Mouse (Mus musculus) 3134 (cell line): ENCODE results near the gene Ankrd6.

Source experiments
- DNase-seq: peaks from one replicate; pipeline ENCODE4 v3.0.0-alpha.2; 2011; ENCODE audit warnings: low spot score; ENCODE audit not compliant: insufficient read length; ENCODE audit errors: extremely low read depth

Gene Ankrd6

DNA sequence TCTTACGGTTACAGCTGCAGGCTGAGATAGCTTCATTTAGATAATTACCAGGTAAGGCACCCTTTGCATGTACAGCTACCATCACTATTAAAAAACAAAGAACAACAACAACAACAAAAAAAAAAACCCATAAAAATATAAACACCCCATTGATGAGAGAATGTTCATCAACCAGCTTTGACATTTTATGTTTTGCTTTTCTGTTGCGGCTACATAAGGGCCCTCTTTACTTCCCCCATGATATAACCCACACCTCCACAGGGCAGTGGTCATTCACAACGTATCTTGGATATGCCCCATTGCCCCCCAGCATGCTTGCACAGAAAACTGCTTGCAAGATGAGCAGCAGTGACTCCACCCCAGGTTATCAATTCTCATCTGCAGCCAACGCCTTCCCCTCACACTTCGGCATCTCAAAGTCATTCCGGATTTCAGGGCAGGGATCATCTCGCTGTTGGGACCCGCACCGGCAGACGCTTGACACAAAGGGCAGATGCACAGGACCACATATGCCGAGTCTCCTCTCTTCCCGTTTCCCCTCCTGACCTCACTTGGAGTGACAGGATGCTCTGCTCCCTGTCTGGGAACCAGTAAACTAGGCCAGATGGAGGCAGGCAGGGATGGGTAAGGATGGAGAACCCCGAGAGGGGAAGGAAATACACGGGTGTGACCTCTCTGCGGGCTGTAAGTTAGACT, 87.7 kb downstream of the Ankrd6 start:
- DNase-seq = no peak

DNA sequence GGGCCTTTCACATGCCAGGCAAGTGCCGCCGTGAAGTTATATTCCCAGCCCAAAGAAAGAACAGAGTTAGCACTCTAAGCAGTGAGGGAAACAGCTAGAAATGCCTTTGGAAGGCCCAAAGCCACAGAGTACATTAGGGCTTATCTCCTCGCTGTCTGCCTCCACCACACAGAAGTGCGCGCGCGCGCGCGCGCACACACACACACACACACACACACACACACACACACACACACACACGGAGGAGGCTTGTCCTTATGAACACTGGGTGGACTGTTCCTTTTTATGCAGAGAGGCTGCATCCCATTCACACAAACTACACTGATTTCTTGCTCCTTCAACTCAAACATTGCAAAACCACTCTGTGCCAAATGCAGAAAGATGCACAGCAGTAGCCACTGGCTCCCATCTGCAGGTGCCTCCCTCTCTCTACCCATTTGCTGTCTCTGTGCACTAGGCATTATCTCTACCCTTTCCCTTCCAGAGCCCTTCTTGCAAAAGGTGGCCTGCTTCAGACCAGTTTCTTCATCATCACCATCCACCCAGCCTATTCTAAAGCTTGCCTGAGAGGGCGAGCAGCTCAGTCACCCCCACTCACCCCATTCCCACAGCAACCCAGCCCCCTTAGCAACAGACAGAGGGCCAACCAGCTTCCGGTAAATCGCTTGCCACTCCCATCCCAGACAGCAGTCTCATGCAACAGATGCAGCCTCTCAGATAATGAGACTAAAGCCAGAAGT, 88.5 kb downstream of the Ankrd6 start:
- DNase-seq = no peak

DNA sequence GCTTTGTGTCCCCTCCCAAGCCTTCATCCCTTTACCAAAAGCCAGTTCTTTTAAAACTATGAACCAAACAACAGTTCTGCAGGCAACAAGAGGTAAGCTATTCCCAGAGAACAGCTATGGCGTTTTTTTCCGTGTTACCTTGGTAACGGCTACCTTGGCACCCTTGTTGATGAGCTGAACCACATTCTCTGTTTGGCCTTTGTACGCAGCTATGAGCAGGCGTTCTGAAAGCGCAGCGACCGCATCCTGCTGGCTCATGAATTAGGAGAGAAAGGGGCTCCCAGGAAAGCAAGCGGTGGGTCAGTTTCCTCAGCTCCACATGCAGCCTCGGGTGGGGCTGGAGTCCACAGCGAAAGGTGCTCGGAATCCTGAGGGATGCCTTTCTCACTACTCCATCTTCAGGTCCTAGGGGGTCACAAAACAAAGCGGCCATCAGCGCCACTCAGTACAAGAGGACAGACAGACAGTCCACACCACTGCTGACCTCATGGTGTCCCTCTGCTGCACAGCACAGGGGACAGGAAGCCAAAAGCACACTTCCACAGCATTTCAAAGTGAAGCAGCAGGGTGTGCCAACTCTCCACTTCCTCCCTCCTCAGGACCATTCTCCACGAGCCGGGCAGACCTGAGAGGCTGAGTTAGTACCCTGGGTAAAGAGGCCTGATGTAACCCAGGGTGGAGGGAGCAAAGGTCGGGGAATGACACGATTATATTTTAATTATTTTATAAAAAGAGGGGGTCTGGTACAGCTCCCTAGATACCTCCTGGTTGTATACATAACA, 90.3 kb downstream of the Ankrd6 start:
- DNase-seq = no peak

DNA sequence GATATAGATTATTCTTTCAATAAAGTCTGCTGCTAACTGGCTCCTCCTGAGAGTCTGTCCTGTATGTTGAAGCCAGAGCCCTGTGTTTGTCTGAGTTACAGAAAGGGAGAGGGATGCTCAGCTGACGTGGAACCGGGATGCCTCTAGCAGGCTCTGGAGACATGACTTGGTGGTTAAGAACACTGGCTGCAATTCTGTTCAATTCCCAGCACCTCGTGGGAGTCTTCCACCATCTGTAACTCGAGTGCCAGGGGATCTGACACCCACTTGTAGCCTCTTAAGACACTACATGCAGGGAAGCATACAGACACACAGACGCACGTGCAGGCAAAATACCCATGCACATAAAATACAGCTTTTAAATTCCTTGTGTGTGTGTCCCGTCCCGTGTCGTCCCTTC, 95.1 kb downstream of the Ankrd6 start:
- DNase-seq = no peak

DNA sequence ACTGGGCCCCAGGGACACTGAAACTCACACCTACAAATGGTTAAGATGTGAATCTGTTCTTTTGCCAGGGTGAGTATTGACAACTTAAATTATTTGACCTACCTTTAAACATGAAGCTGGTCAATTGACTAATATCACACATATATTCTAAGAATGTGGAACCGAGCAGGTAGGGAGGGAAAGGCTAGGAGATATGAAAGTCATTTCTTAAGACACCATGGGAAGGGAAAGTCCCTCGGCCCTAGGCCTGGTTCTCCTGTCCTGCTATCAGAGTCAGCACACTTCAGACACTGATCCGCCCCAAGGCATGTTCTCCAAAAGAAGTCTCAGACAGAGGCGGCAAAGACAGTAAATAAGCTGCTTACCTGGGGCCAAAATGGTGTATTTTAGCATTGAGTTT, 95.7 kb downstream of the Ankrd6 start:
- no peak for DNase-seq

DNA sequence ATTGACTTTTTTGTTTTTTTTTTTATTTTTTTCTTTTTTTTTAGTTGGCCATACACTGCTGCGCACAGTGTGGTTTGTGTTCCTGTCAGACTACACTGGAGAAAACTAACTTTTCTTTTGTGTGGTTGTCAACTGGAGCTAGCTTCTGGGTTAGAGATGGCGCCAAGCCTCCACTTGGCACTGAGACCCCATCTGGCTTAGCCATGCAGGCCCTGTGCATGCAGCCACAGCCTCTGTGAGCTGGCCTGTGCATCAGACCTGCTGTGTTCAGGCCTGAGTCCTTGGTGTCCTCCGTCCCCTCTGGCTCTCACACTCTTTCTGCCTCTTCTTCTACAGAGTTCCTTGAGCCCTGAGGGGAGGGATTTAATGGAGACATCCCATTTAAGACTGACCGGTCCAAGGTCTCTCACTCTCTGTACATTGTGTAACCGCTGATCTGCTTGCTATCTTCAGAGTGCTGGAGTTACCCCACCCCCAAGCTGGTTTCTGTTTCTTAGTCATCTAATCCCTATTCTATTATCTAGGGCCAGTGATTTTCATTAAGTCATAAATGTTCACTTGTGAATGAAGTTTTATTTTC, 96.9 kb downstream of the Ankrd6 start:
- DNase-seq = no peak

DNA sequence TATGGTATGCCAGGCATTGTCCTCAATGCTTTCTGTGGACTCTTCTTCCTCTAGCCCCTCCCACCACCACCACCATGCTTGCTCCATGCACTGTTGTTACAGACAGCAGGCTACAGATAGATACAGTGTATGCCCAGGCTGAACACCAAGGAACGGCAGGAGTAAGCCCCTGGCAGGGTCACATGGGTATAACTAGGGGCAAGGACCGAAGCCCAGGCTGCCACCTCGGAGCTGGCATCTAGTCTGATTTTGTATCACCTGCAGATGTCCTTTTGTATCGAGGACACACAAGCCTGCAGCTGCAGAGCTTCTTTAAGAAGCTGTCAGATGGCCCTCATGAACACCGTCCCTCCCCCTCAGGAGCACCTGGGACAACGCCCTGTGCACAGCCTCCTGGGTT, 97.8 kb downstream of the Ankrd6 start:
- no peak for DNase-seq

DNA sequence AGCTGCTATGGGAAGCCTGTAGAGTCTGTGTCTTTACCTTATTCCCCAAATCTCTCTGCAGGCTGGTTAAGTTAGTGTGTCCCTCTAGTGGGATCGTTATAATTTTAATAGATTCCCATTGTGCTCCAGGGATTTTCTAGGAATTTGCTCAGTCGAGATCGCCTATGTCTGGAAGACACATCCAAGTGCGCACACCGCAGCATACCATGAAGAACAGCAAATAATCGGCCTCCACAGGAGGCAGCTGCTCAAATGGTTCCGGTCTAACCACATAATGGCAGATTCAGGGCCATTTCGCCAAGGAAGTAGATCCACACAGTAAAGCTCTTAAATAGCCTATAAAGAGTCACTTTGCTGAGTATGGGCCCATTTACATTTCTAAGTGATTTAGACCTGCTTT, 98.3 kb downstream of the Ankrd6 start:
- no peak for DNase-seq

DNA sequence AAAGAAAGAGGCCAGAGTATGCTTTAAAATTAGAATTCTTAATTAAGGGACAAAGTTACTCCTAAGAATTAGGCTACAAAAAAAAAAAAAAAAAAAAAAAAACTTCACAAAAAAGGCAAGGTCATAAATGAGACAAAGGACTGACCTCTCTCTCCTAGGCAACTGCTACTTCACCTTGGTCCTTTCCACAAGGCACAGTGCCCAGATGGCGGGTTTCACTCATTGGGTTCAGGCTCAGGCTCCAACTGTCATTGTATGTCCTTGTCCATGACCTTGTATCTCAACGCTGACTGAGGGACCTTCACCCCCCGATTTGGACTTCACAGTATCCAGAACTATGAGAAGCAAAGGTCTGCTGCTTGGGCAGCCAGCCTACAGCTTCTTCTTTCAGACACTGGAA, 112.2 kb downstream of the Ankrd6 start:
- DNase-seq = no peak

DNA sequence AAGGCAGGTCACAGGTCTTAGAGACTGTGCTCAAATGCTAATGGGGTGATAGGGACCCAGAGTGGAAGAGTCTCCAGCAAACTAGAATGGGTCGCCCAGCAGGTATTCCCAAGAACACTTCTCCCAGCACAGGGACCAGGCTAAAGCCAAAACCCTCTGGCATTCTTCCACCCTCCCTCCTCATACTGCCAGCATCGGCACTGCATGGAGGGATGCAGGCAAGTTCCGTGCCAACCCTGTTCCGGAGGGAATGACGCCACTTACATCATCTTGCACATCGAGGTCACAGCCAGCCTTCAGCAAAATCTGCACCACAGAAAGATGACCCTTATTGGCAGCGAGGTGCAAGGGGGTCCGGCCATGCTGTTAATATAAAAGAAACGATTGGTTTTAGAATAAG, 114.6 kb downstream of the Ankrd6 start:
- DNase-seq = no peak

DNA sequence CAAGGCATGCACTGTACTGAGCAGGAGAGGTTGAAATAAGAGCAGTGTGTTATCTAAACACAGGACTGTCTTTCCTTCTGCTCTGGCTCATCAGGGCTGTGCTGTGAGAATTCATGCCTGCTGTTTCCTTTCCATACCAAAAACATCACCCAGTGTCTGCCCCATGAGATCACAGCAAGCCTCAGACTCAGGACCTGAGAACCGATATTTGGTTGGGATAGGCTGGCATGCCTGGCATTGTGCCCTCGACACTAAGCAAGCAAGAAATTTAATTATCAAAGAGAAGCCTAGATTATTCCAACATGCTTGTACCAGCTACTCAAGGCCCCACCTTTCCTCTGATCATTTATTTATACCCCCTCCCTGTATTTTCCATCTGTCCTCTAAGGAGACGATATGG, 116.1 kb downstream of the Ankrd6 start:
- DNase-seq = no peak

DNA sequence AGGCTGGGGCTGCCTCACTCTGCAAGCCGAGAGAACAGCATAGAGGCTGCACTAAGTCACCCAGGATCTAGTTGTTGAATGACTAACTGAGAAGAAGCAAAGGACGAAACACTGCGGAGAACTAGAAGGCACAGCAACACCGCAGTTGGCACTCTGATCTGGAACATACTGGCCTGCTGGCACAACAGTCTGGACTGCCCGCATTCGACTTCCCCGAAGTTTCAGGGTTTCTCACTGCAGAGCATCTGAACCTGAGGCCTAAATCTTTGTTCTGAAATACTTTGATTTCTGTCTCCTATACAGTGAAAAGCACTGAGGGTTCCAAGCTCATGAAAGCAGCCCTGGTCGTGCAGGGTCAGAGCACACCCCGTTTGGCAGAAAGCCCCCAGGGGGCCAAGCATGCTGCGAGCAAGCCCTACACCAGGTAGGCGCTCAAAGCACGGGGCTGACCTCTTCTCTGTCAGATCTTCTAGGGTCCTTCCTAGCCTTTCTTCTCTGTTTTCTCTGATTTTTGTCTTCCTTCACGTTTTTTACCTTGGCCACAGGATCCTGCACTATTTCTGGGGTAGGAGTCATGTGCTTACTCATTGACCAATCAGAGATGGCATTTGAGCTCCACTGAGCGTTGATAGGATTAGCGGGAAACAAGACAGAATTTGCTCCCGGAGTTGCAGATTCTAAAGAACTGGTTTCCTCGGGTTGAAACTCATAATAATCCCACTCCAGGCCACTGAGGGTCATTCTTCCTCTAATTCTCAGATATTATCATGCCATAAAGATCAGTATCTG, 117.0 kb downstream of the Ankrd6 start:
- DNase-seq = no peak

DNA sequence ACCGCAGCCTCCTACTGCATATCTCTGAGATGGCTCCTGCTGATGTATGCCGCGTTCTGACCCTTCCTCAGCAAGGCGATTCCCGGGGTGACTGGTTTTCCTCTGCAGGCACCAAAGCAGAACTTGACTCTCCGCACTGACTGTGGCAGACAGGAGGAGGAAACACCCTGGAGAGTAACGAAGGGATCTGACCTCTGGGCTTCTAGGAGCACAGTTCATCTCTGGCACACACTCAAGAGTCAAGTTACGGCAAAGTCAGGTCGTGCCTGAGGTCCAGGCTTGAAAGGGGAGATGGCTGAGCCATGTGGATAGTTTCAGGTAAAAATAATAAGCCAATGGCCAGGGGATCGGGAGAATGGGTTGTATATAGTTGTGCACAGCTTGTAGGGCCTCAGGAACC, 121.3 kb downstream of the Ankrd6 start:
- no peak for DNase-seq

DNA sequence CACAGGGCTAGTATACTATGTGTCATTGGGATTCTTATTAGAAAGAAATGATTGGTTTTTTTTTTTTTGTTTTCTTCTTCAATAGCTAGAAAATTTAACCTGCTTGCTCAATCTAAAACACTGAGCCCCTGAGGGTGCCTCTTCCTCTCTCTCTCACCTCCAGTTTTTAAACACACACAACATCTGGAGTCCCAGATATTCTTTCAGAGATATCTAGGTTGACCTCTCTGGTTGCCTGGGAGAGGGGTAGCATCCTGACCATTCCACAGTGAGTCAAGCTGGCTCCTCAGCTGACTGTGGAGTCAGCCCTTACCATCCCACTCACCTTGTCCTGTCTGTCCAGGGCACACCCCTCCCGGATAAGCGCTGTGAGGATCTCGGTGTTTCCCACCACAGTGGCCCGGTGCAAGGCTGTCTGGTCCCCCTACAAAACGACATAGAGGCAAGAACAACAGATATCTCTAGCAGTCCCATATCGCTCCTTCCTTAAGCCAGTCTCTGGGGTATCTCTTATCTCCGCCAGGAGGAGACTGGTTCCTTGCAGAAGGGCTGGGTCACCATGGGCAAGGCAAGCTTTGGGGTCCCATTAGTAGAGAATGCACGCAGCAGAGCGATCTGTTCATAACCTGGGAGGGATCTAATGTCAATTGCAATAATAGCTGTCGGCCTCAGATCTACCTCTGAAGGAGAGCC, 122.1 kb downstream of the Ankrd6 start:
- no peak for DNase-seq

DNA sequence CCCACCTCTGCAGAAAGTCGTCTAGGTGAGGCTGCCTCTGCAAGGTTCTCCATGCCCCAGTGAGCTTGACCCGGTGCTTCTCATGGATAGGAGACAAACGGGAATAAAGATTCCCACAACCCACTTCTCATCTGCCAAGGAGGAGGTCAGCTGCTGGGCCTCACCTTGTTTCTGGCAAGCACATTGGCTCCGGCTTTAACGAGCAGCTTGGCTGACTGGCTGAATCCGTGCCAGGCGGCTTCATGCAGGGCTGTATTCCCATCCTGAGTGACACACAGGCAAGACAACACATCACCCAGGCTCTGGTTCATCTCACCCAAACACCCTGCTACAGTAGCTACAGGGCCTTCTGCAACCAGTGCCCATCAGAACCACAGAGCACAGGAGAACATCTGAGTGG, 123.7 kb downstream of the Ankrd6 start:
- no peak for DNase-seq

DNA sequence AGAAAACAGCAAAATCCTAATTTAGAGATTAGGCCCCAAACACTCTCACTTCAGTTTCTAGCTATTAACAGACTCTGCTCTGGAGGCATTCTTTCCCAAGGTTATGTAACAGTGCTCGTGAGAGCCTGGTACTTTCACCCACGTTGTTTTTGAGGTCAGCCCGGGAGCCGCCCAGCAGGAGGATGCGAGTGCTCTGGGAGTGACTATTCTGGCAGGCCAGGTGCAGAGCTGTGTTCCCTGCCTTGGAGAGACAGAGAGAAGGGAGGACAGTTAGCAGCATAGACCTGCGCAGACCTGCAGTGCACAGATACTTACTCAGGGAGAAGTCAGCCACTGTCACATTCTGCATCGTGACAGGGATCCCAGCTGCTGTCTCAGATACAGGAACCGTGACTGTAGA, 126.4 kb downstream of the Ankrd6 start:
- DNase-seq = no peak

DNA sequence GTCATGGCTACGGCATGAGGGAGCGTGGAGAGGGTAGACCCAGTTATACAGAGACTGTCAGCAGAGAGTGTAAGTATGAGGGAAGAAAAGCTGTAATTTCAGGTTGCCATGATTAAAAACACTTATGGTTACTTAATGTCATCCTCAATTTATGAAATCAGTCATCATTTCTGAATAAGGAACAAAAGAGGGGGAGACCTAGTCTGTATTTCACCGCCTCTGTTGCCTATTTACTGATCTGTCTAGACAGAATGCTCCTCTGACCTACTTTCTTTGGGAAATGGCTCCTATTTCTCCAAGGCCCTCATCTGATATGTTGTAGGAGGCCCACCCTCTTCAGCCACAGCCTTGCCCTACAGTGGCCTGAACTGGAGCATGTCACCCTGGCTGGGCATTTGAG, 130.0 kb downstream of the Ankrd6 start:
- DNase-seq = no peak

DNA sequence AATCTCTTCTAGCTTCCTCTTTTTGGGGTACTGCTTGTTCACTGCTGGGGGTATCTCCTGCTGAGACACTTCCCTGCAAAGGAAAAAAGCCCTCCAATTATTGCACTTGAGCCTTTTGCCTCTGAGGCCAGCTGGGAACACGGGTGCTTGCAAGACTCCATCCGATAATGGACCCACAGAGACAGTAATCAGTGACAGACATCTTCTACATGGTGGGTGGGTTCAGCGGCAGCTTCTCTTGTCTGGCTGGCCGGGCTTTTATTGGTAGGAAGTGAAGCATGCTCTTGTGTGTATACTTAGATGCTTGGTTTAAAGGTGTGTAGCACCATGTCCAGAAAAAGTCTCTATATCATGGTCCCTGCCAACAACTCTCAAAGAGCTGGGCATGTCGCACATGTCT, 133.2 kb downstream of the Ankrd6 start:
- DNase-seq = no peak

DNA sequence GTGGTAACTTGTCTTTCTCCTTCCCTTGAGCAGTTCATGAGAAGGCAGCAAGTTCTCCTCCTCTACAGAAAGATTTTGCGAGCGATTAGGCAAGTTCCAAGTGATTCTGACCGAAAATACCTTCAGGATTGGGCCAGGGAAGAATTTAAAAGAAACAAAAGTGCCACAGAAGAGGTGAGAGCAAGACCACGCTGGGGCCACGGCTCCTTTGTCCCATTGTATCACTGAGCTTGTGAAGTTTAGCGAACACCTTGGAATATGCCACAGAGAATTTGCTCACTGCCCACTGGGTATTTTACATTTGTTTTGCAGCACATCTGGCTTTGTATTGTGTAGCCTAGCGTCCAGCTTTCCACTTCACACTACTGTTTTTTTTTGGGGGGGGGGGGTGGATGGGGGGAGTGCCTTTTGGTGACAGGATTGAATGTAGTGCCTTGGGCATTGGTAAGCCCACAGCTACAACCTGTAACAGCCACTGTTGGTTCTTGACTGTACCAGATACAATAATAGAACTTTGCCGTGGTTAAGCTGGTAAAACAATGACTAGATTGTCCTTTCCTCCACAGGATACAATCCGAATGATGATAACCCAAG, 150.0 kb downstream of the Ankrd6 start:
- no peak for DNase-seq
